Mouse (Mus musculus) gastrocnemius, postnatal 10 days (tissue): ENCODE results near the gene Syt11. TPM values are rescaled to one million over a fixed set of nuclear protein-coding genes. Genes with fewer than 3 reads are reported as not detected.
"Not testable (repeated sequence)": the region's sequence is repeated elsewhere in the genome, so short reads cannot be mapped to it uniquely, and the experiment has no call there.

Experiments
- DNase-seq: peaks from one replicate; pipeline ENCODE4 v3.0.0; 2021; ENCODE audit warnings: mixed read lengths
- total RNA-seq, 2 experiments: library from RNA; stranded (reverse); gene quantifications; 2 replicates each; pipeline ENCODE4 v1.2.3; 2021

Syt11 gene
- total RNA-seq, 2 experiments from 2014 or later: 4.6 to 5.4 TPM

DNA sequence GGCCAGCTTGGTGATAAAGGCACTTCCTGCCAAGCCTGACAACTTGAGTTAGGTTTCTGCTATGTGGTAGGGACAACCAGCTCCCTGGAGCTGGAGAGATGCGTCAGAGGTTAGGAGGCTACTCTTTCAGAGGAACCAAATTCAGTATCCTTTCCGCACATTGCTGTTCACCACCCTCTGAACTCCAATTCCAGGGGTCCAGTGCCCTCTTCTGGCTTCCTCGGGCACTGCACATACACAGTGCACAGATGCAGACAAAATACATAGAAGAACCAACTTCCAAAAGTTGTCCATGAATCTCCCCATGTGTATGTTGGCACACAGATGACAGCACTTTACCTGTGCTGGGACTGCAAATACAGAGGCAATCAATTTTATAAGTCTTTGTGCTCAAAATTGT lies 36.3 kb downstream of the Syt11 start:
- peak; percentile 66 for DNase-seq

- DNase-seq: no peak
These were observed 38.4 kb downstream of the Syt11 start for GRCm38 (mm10) chr3:88736556-88736955.

- DNase-seq: peak; percentile 11
These were observed 55.9 kb downstream of the Syt11 start for GRCm38 (mm10) chr3:88719098-88719497.

GRCm38 (mm10) chr3:88717831-88718230 lies 57.1 kb downstream of the Syt11 start:
- DNase-seq: no peak

DNA sequence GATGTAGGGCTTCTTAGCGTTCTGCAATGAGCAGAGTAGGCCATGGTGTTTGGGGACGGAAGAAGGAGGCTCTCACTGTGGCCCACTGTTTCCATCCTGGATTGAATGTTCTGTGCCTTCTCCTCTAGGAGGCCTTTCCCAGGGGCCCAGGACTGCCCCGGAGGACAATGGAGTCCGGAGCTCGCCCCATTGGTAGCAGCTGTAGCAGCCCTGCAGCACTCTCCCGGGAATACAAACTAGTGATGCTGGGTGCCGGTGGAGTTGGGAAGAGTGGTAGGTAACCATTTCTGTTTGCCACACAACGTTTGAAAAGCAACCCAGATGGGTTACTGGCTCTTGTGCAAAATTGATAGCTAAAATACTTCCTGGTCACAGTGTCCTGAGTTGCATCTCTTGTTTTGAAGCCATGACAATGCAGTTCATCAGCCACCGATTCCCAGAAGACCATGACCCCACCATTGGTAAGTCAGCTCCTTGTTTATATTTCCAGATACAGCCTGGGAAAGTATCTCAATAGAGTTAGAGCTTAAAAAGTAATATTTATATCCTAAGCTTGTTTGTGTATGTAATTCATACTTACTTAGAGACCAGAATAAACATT lies 57.7 kb downstream of the Syt11 start:
- DNase-seq: peak; percentile 26

DNA sequence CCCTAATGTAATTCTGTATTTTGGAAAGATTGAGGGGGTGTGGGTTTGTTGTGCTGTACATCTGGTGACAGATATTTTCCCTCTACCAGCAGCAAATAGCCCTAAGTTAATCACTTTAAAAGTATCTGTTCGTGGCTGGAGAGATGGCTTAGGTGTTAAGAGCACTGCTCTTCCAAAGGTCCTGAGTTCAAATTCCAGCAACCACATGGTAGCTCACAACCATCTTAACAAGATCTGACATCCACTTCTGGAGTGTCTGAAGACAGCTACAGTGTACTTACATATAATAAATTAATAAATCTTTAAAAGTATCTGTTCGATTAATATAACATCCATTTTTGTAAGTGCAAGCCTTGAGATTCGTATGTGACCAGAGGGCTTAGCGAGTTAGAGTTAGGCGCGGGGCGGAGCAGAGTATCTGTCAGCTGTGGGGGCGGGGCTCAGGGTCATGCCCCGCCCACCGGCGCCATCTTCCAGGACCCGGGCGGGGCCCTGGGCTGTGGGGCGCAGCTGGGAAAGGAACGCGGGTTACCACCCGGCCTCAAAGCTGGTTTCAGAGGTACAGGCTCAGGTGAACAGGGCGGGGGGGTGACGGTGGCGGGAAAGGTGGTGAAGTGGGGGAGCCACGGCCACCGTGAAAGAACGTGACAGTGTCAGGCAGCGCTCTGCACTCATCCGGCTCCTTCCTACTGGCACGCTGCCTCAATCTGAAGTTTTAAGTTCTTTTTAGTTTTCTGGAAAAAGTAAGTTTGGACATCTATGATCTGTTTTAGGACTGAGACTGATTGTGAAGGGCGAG lies 58.4 kb downstream of the Syt11 start, which contains the start of gene Rit1:
Gene Rit1 (plus strand): TSS at position 440 of the 799 bp plus-strand sequence.
- peak; percentile 90 for DNase-seq

DNA sequence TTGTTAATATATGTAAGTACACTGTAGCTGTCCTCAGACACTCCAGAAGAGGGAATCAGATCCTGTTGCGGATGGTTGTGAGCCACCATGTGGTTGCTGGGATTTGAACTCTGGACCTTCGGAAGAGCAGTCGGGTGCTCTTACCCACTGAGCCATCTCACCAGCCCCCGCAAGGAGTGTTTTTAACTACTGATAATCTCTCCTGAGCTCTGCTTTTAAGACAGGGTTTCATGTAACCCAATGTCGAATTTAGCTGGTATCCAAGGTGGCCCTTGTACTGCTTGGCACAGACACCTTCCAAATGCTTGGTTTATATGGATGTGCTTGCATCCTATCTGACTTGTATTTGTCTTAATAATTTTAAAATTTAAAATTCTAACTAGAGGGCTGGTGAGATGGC lies 59.2 kb downstream of the Syt11 start:
- not testable (repeated sequence) for DNase-seq

- DNase-seq: no peak
These were observed 60.2 kb downstream of the Syt11 start for GRCm38 (mm10) chr3:88714725-88715124.

DNA sequence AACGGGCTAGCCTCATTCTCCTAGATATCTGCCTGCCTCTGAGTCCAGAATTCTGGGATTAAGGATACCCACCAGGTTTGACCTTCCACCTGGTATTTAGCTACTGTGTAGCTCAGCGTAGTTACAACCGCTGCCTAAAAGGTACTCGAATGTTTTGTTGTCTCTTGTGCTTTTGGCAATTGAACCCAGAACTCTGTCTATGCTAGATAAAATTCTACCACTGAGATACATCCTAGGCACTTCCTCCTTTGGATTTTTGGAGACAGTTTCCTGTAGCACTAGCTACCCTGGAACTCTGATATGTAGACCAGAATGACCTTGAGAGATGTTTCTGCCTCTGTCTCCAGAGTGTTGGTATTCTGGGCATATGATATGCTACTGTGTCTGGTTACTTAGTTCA lies 61.3 kb downstream of the Syt11 start:
- no peak for DNase-seq

GRCm38 (mm10) chr3:88701222-88701621 lies 73.7 kb downstream of the Syt11 start:
- no peak for DNase-seq

- DNase-seq: no peak
These were observed 74.7 kb downstream of the Syt11 start for GRCm38 (mm10) chr3:88700247-88700646.

DNA sequence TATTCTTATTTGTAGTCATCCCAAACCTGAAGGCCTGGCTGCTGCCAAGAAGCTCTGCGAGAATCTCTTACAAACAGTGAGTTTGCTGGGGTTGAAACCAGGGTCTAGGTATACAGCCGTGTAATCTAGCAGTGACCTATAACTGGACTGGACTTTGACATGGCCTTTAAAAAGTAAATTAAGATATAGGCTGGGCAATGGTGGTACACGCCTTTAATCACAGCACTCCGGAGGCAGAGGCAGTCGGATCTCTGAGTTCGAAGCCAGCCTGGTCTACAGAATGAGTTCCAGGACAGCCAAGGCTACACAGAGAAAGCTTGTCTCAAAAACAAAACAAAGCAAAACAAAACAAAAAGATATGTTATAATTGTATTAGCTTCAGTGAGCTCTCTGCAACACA lies 76.1 kb downstream of the Syt11 start:
- DNase-seq: no peak

GRCm38 (mm10) chr3:88698051-88698450 lies 76.9 kb downstream of the Syt11 start:
- no peak for DNase-seq

DNA sequence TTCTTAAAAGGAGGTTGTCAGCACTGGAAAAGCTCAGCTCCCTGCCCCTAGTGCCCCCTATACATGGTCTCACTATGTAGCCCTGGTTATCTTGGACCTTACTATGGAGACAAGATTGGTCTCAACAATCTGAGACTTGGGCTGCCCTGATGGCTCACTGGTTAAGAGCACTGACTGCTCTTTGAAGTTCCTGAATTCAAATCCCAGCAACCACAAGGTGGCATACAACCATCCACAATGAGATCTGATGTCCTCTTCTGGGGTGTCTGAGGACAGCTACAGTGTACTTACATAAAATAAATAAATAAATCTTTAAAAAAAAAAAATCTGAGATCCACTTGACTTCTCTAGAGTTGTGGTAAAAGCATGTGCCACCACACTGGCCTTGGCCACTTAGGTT lies 79.4 kb downstream of the Syt11 start:
- no peak for DNase-seq

Other genes starting within 250 kb of the Syt11 start
- gene Mex3a, start 242.8 kb downstream of the Syt11 start, total RNA-seq: 1 to 10 TPM; 3.0 to 6.3 TPM
- not detected for gene Rab25, start 226.9 kb downstream of the Syt11 start, total RNA-seq
- gene Lamtor2, start 222.1 kb downstream of the Syt11 start, total RNA-seq: 10 to 100 TPM; 75.4 to 81.8 TPM
- 10 to 100 TPM; 45.1 to 52.2 TPM for gene Ubqln4, start 221.4 kb downstream of the Syt11 start, total RNA-seq
- gene Ssr2, start 199.3 kb downstream of the Syt11 start, total RNA-seq: 100 to 1,000 TPM; 108 to 125 TPM
- 10 to 100 TPM; 58.2 to 97.6 TPM for gene Arhgef2, start 169.2 kb downstream of the Syt11 start, total RNA-seq
- not detected for gene Rxfp4, start 122.0 kb downstream of the Syt11 start, total RNA-seq
- gene Khdc4, start 89.4 kb downstream of the Syt11 start, total RNA-seq: 10 to 100 TPM; 20.5 to 35.5 TPM
- 10 to 100 TPM; 21.9 to 23.6 TPM for gene Rit1, start 58.3 kb downstream of the Syt11 start, total RNA-seq
- gene Gon4l, start 60.1 kb upstream of the Syt11 start, total RNA-seq: 10 to 100 TPM; 13.9 to 19.6 TPM
- 10 to 100 TPM; 13.8 to 18.7 TPM for gene Msto1, start 138.8 kb upstream of the Syt11 start, total RNA-seq
- 10 to 100 TPM; 28.8 to 35.3 TPM for gene Ash1l, start 175.5 kb upstream of the Syt11 start, total RNA-seq
- 10 to 100 TPM; 62.8 to 67.6 TPM for gene Dap3, start 176.0 kb upstream of the Syt11 start, total RNA-seq